Mouse (Mus musculus) midbrain, embryonic 11.5 days (tissue): ENCODE measurements around the gene Dchs2. TPM values are rescaled to one million over a fixed set of nuclear protein-coding genes. Genes with fewer than 3 reads are reported as not detected.

ENCODE experiments used
- ATAC-seq: fragments of 200-750 bp; cut with Nextera tagmentation; 2 replicates; pipeline ENCODE4 v1.8.0; 2017; ENCODE audit warnings: moderate TSS enrichment, moderate library complexity; ENCODE audit not compliant: low FRiP score
- DNase-seq: peaks from one replicate; pipeline ENCODE4 v3.0.0; 2015; ENCODE audit warnings: low spot score; ENCODE audit errors: missing footprints
- H3K27ac ChIP-seq: fragments of 300-500 bp; sonication (generic); 2 replicates; pipeline ENCODE4 v1.5.1; 2014; ENCODE audit warnings: low read depth, low read length
- H3K27me3 ChIP-seq: fragments of 300-500 bp; sonication (generic); 2 replicates; pipeline ENCODE4 v1.6.1; 2014; ENCODE audit warnings: mild to moderate bottlenecking, low read length, moderate library complexity, mixed read lengths; ENCODE audit not compliant: control insufficient read depth, insufficient read depth
- H3K36me3 ChIP-seq: fragments of 300-500 bp; sonication (generic); 2 replicates; pipeline ENCODE4 v1.6.1; 2014; ENCODE audit warnings: mild to moderate bottlenecking, low read length, moderate library complexity, mixed read lengths; ENCODE audit not compliant: control insufficient read depth, insufficient read depth
- H3K4me1 ChIP-seq: fragments of 300-500 bp; sonication (generic); 2 replicates; pipeline ENCODE4 v1.6.1; 2014; ENCODE audit warnings: low read length; ENCODE audit not compliant: control insufficient read depth, insufficient read depth
- H3K4me2 ChIP-seq: fragments of 300-500 bp; sonication (generic); 2 replicates; pipeline ENCODE4 v1.6.1; 2014; ENCODE audit warnings: mild to moderate bottlenecking, moderate library complexity
- H3K4me3 ChIP-seq: fragments of 300-500 bp; sonication (generic); 2 replicates; pipeline ENCODE4 v1.5.1; 2014; ENCODE audit warnings: low read depth, low read length
- H3K9ac ChIP-seq: fragments of 300-500 bp; sonication (generic); 2 replicates; pipeline ENCODE4 v1.6.1; 2014; ENCODE audit warnings: low read length
- H3K9me3 ChIP-seq: fragments of 300-500 bp; sonication (generic); 2 replicates; pipeline ENCODE4 v1.6.1; 2016; ENCODE audit warnings: low read length; ENCODE audit not compliant: control insufficient read depth
- WGBS: fragments of 180-500 bp; shearing (Covaris S2); extraction: QIAGEN DNeasy Blood & Tissue Kit; methylation state at CpG from one replicate; pipeline ENCODE4 v1.1.7; 2014; 5-methylcytosine and 5-hydroxymethylcytosine counted together
- polyA plus RNA-seq: library from polyadenylated mRNA; unstranded; fragments of >200 nt; fragmentation: Nextera tagmentation; extraction: Ambion mirVana; gene quantifications from 2 replicates; pipeline ENCODE4 v1.2.1, GENCODE M21; 2014

The Dchs2 gene
- polyA plus RNA-seq, 1 experiment from 2014 or later: 0.19 TPM

GRCm38 (mm10) chr3:83288118-83288840, 160.5 kb downstream of the Dchs2 start:
- DNase-seq (no peak), ATAC-seq (0 out of 2 replicates have a peak, but pooled peaks have one; percentile 41)
- Histone ChIP-seq H3K9ac (no peak overlapping the region), H3K4me3 (no peak overlapping the region), H3K27ac (no peak overlapping the region), H3K4me1 (0 out of 2 replicates have a peak, but pooled peaks cover 2% of the 10 kb centered on the region), H3K27me3 (no peaks in the 10 kb centered on the region), H3K4me2 (no peak overlapping the region), H3K9me3 (no peaks in the 10 kb centered on the region), H3K36me3 (no peaks in the 10 kb centered on the region)
- 73% methylated on average over 6 of the region's 6 CpGs for WGBS

GRCm38 (mm10) chr3:83290482-83290881, 162.7 kb downstream of the Dchs2 start:
- Histone ChIP-seq H3K9ac (no peak overlapping the region), H3K4me1 (0 out of 2 replicates have a peak, but pooled peaks cover 2% of the 10 kb centered on the region), H3K4me3 (no peak overlapping the region), H3K27ac (no peak overlapping the region), H3K36me3 (no peaks in the 10 kb centered on the region), H3K27me3 (no peaks in the 10 kb centered on the region), H3K4me2 (no peak overlapping the region), H3K9me3 (no peaks in the 10 kb centered on the region)
- ATAC-seq (no peak), DNase-seq (no peak)

- H3K27ac ChIP-seq: no peak overlapping the region
- DNase-seq (no peak), ATAC-seq (no peak)
- no peak overlapping the region for H3K4me3 ChIP-seq
- H3K36me3 ChIP-seq: no peaks in the 10 kb centered on the region
- H3K9me3 ChIP-seq: no peaks in the 10 kb centered on the region
- H3K4me1 ChIP-seq: 0 out of 2 replicates have a peak, but pooled peaks cover 2% of the 10 kb centered on the region
- no peak overlapping the region for H3K9ac ChIP-seq
- 79% methylated on average over 1 of the region's 1 CpGs for WGBS
- no peaks in the 10 kb centered on the region for H3K27me3 ChIP-seq
- H3K4me2 ChIP-seq: no peak overlapping the region
These were observed 163.2 kb downstream of the Dchs2 start for GRCm38 (mm10) chr3:83290953-83291352.

GRCm38 (mm10) chr3:83299783-83300382, 172.1 kb downstream of the Dchs2 start:
- no peak for DNase-seq
- H3K9me3 ChIP-seq: no peaks in the 10 kb centered on the region

GRCm38 (mm10) chr3:83303876-83304275, 176.1 kb downstream of the Dchs2 start:
- H3K4me1 ChIP-seq: no peaks in the 10 kb centered on the region
- H3K9ac ChIP-seq: no peak overlapping the region
- 72% methylated on average over 5 of the region's 5 CpGs for WGBS
- no peaks in the 10 kb centered on the region for H3K9me3 ChIP-seq
- H3K36me3 ChIP-seq: no peaks in the 10 kb centered on the region
- no peak for ATAC-seq
- peak; percentile 89 for DNase-seq
- H3K27ac ChIP-seq: no peak overlapping the region
- no peak overlapping the region for H3K4me3 ChIP-seq
- H3K4me2 ChIP-seq: no peak overlapping the region
- H3K27me3 ChIP-seq: no peaks in the 10 kb centered on the region

More at GRCm38 (mm10) chr3:83299783-83300382, 172.1 kb downstream of the Dchs2 start:
- Histone ChIP-seq H3K4me2 (no peak overlapping the region), H3K27ac (no peak overlapping the region), H3K4me3 (no peak overlapping the region), H3K9ac (no peak overlapping the region), H3K36me3 (no peaks in the 10 kb centered on the region), H3K27me3 (no peaks in the 10 kb centered on the region), H3K4me1 (no peaks in the 10 kb centered on the region)
- WGBS: 78% methylated on average over 5 of the region's 5 CpGs
- ATAC-seq: no peak

- 92% methylated on average over 3 of the region's 3 CpGs for WGBS
These were observed 218.2 kb downstream of the Dchs2 start for GRCm38 (mm10) chr3:83345928-83346327.

GRCm38 (mm10) chr3:83368500-83369068, 240.8 kb downstream of the Dchs2 start:
- Histone ChIP-seq H3K9me3 (no peaks in the 10 kb centered on the region), H3K27me3 (no peaks in the 10 kb centered on the region)
- WGBS: 89% methylated on average over 9 of the region's 9 CpGs

More at GRCm38 (mm10) chr3:83345928-83346327, 218.2 kb downstream of the Dchs2 start:
- Histone ChIP-seq H3K27me3 (no peaks in the 10 kb centered on the region), H3K4me1 (no peaks in the 10 kb centered on the region), H3K9me3 (no peaks in the 10 kb centered on the region), H3K4me3 (no peak overlapping the region), H3K36me3 (no peaks in the 10 kb centered on the region), H3K4me2 (no peak overlapping the region), H3K9ac (no peak overlapping the region), H3K27ac (no peak overlapping the region)
- DNase-seq (no peak), ATAC-seq (no peak)

GRCm38 (mm10) chr3:83369871-83370270, 242.1 kb downstream of the Dchs2 start:
- H3K36me3 ChIP-seq: no peaks in the 10 kb centered on the region
- no peak for DNase-seq
- no peaks in the 10 kb centered on the region for H3K9me3 ChIP-seq
- H3K4me3 ChIP-seq: no peak overlapping the region
- H3K4me2 ChIP-seq: no peak overlapping the region
- H3K4me1 ChIP-seq: no peaks in the 10 kb centered on the region
- H3K9ac ChIP-seq: no peak overlapping the region
- WGBS: 84% methylated on average over 2 of the region's 2 CpGs
- no peak for ATAC-seq
- H3K27me3 ChIP-seq: no peaks in the 10 kb centered on the region
- no peak overlapping the region for H3K27ac ChIP-seq

More at GRCm38 (mm10) chr3:83368500-83369068, 240.8 kb downstream of the Dchs2 start:
- no peak overlapping the region for H3K4me2 ChIP-seq
- H3K27ac ChIP-seq: no peak overlapping the region
- H3K4me3 ChIP-seq: no peak overlapping the region
- no peaks in the 10 kb centered on the region for H3K4me1 ChIP-seq
- no peaks in the 10 kb centered on the region for H3K36me3 ChIP-seq
- H3K9ac ChIP-seq: no peak overlapping the region
- no peak for DNase-seq
- no peak for ATAC-seq

- Histone ChIP-seq H3K9me3 (no peaks in the 10 kb centered on the region), H3K4me1 (no peaks in the 10 kb centered on the region), H3K9ac (no peak overlapping the region), H3K4me2 (no peak overlapping the region), H3K27me3 (no peaks in the 10 kb centered on the region), H3K36me3 (no peaks in the 10 kb centered on the region), H3K27ac (no peak overlapping the region), H3K4me3 (no peak overlapping the region)
- no peak for DNase-seq
- 81% methylated on average over 6 of the region's 6 CpGs for WGBS
- no peak for ATAC-seq
These were observed 246.6 kb downstream of the Dchs2 start for GRCm38 (mm10) chr3:83374333-83374732.
